Mouse (Mus musculus): ENCODE measurements at regions not wholly inside any gene's neighbourhood (a gene's known extent, or its start where the extent isn't known, plus 50 kb on each side); places are given as distances from the start of the nearest gene placed in this dataset.

- no peak for TF ChIP-seq CTCF (IDR thresholded peaks at IDR 0.05; ENCODE audit: low read depth)
- no peak for TF ChIP-seq EP300 (IDR thresholded peaks at IDR 0.05; ENCODE audit: low read depth)
These were observed 135.5 kb downstream of the Ppp4r2 start for GRCm38 (mm10) chr6:100968960-100969359.
